Mouse (Mus musculus) frontal cortex, adult 2 months (tissue): ENCODE results near the gene Spsb4. TPM values are rescaled to one million over a fixed set of nuclear protein-coding genes. Genes with fewer than 3 reads are reported as not detected.

Experiments
- DNase-seq, 2 experiments: peaks; one replicate each; pipeline ENCODE4 v3.0.0; 2022; ENCODE audit warnings: low spot score in 1 of 2; ENCODE audit errors: extremely low spot score in 1 of 2
- polyA plus RNA-seq: library from polyadenylated mRNA; depleted of rRNA; stranded (reverse); fragments of >200 nt; gene quantifications from 2 replicates; pipeline ENCODE4 v1.2.3, GENCODE M21; 2012

Gene Spsb4
- polyA plus RNA-seq, 1 experiment = 9.1 TPM

- DNase-seq = no peak
These were observed 1.4 kb downstream of the Spsb4 start for GRCm38 (mm10) chr9:97017121-97017810.

DNA sequence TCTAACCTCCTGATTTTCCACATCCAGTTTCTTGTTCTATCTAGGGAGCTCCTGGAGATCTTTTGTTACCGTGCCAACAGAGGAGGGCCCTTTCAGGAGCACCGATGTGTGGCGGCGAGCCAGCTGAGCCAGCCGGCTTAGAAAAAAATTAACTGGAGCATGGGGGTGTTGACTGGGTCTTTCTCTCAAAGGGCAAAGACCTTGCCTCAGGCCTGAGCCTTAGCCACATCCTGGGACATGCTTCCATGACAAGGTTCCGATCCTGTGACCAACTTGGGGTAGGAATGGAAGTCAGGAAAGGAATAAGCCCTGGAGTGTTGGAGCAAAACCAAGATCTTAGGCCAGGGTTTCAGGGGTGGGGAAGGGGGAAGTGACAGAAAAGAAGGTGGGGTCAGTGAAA is 2.9 kb downstream of the Spsb4 start:
- peak in 1 of 2 experiments; percentile 53 for DNase-seq

GRCm38 (mm10) chr9:97013698-97014097 is 4.9 kb downstream of the Spsb4 start:
- DNase-seq = no peak

DNA sequence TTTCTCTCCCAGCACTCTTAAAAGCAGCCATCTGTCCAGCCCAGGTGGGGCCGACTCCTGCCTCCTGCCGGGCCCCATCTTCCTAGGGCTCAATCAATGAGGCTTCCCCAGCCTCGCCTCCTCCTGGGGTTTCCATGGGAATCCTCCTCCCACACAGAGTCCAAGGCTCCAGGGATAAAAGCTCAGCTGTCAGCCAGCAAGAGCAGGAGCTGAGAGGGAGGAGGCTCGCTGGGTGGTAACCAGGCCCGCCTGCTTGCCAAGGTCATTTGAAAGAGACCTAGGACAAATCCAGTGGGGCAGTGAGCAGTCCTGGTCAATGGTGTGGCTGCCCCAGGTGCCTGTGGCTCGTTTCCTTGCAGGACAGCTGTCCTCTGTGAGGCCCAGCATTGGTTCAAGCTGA is 5.5 kb downstream of the Spsb4 start:
- DNase-seq = peak; percentile 41 to 77

GRCm38 (mm10) chr9:97011454-97012195 is 7.0 kb downstream of the Spsb4 start:
- DNase-seq = peak in 1 of 2 experiments; percentile 55

- no peak for DNase-seq
These were observed 8.2 kb downstream of the Spsb4 start for GRCm38 (mm10) chr9:97010447-97010846.

- DNase-seq = no peak
These were observed 13.9 kb downstream of the Spsb4 start for GRCm38 (mm10) chr9:97004726-97005125.

GRCm38 (mm10) chr9:97003173-97003572 is 15.5 kb downstream of the Spsb4 start:
- no peak for DNase-seq

- no peak for DNase-seq
These were observed 16.0 kb downstream of the Spsb4 start for GRCm38 (mm10) chr9:97002654-97003053.

GRCm38 (mm10) chr9:97002025-97002424 is 16.6 kb downstream of the Spsb4 start:
- DNase-seq = no peak

DNA sequence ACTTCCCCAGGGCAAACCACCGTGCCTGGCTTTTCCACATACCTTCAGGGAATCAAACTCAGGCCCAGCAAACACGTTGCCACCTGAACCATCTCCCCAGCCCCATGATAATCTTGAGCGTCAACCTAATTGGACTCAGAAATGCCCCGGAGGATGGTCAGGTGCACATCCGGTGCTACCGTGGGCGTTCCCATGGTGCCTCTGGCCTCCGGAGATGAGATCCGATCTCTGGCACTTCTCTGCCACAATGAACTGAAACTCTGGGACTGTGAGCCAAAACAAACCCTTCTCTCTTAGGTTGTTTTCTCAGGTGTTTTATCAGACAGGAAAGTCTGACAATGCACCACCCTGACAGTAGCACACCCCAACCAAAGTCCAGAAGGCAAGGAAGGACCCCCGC is 17.2 kb downstream of the Spsb4 start:
- no peak for DNase-seq

DNA sequence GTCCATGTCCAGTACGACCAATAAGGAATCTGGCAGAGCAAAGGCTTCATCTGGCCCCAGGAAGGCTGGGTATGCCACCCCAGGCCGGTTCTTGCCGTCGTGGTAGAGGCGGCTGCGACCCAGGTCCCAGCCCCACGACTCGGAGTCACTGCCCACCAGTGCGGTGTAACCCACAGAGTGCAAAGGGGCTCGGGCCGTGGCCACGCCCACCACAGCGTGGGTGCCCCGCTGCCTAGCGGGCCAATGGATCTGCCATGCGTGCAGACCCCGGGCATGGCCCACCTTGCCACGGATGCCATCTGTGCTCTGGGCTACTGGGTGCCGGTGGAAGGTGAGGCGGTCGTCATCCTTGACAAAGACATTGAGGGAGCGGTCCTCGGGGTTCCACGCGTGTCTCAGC is 22.9 kb downstream of the Spsb4 start:
- no peak for DNase-seq

DNA sequence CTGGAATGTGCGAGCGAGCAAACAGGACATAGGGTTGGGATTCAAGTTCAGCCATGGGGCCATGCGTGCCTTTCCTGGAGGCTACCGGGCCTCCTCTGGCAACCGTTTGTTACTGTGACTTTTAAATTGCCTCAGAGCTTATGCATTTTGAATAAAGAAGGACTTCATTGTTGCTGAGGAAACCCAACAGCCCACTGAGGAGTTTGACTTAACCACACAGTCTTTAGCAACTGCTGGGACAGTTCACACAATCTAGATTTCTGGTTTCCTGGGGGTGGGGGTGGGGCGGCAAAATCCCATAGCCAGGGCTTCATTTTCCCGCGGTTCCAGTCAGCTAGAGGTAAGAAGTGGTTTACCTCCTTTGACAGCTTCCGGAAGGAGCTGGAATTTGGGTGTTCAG is 23.9 kb downstream of the Spsb4 start:
- no peak for DNase-seq

DNA sequence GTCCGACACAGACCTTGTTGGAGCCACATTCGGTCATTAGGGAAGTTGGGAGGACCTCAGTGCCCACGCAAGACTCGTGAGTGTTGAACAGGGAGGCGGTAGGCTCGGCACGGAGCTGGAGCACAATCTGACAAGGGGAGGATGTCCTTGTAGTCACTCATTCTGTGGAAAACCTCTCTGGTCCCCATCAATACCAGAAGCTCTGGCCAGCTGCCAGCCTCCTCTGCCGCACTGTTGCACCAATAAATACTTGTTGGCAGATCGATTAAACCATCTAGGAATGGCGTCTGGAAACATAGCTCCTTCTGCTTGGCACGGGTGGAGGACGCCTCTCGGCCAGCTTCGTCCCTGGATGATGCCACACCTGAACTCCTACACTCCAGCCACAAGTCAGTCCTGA is 27.5 kb downstream of the Spsb4 start:
- DNase-seq = no peak

- DNase-seq = no peak
These were observed 29.2 kb downstream of the Spsb4 start for GRCm38 (mm10) chr9:96989389-96989990.

- DNase-seq = no peak
These were observed 31.7 kb downstream of the Spsb4 start for GRCm38 (mm10) chr9:96986797-96987473.

DNA sequence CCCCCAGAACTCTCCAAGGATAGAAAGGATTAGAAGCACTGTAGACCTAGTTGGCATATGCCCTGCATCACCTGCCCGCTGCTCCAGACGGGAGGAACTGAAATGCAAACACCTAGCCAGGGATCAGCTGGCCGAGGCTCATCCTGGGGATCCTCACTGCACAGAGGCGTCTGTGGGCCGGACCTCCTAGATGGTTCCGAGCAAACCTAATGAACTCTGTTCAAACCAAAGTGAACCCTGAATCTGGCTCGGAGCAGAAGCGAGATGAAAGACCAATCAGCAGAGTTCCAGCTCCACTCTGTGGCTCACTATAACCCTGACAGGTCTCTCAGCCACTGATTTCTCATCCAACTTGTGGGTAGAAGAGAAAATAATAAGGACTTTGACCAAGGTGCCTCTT is 34.6 kb downstream of the Spsb4 start:
- no peak for DNase-seq

DNA sequence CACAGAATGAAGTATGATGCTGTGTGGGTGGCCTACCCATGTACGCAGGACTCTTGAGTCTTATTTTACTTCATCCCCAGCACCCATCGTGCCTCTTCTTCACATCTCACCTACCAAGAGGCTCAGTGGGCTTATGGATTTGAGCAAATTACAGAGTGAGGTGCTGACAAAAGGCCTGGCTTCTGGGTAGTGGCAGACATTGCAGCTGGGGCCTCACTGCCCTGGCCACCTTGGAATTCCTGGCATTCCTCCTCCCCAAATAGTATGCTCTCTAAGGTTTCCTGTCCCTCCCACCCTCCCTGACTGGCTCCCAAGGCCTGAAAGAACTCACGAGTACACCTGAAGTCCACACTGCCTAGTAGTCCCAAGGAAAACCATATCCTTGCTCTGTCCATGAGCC is 35.7 kb downstream of the Spsb4 start:
- DNase-seq = no peak

DNA sequence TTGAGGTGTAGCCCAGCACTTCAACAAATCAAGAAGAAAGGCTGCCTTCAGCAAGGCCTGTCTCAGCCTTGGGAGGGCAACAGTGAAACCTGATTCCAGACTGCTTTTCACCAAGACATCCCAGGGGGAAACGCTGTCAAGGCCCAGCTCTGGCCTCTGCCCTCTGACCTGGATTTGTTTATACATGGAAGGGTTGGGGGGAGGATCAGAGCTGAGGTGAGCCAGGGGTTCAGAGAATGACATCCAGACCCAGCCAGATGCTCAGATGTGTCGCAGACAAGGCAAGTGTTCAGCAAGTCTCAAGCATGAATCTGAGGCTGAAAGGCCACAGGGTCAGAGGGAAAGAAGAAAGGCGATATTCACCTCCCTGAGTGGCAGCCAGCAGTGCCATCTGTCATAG is 36.3 kb downstream of the Spsb4 start:
- DNase-seq = no peak

GRCm38 (mm10) chr9:96981836-96982235 is 36.8 kb downstream of the Spsb4 start:
- DNase-seq = no peak

GRCm38 (mm10) chr9:96981121-96981520 is 37.5 kb downstream of the Spsb4 start:
- no peak for DNase-seq
